Mouse (Mus musculus) midbrain, embryonic 13.5 days (tissue): ENCODE data around the gene Plekha7. TPM values are rescaled to one million over a fixed set of nuclear protein-coding genes. Genes with fewer than 3 reads are reported as not detected.

ENCODE experiments used
- ATAC-seq: fragments of 200-750 bp; cut with Nextera tagmentation; 2 replicates; pipeline ENCODE4 v1.8.0; 2017; ENCODE audit warnings: mild to moderate bottlenecking, moderate TSS enrichment, moderate library complexity
- H3K27ac ChIP-seq: fragments of 300-500 bp; sonication (generic); 2 replicates; pipeline ENCODE4 v1.5.1; 2015; ENCODE audit warnings: inconsistent platforms, mild to moderate bottlenecking, moderate library complexity
- H3K27me3 ChIP-seq: fragments of 300-500 bp; sonication (generic); 2 replicates; pipeline ENCODE4 v1.6.1; 2015; ENCODE audit warnings: mild to moderate bottlenecking, inconsistent platforms
- H3K36me3 ChIP-seq: fragments of 300-500 bp; sonication (generic); 2 replicates; pipeline ENCODE4 v1.6.1; 2015; ENCODE audit warnings: mild to moderate bottlenecking, inconsistent platforms
- H3K4me1 ChIP-seq: fragments of 300-500 bp; sonication (generic); replicated peaks from 2 replicates; pipeline ENCODE4 v1.6.1; 2015; ENCODE audit warnings: inconsistent platforms
- H3K4me2 ChIP-seq: fragments of 300-500 bp; sonication (generic); replicated peaks from 2 replicates; pipeline ENCODE4 v1.6.1; 2015; ENCODE audit warnings: moderate library complexity, mild to moderate bottlenecking, inconsistent platforms
- H3K4me3 ChIP-seq: fragments of 300-500 bp; sonication (generic); replicated peaks from 2 replicates; pipeline ENCODE4 v1.5.1; 2015; ENCODE audit warnings: mild to moderate bottlenecking, inconsistent platforms
- H3K9ac ChIP-seq: fragments of 300-500 bp; sonication (generic); replicated peaks from 2 replicates; pipeline ENCODE4 v1.6.1; 2015; ENCODE audit warnings: mild to moderate bottlenecking, inconsistent platforms
- H3K9me3 ChIP-seq: fragments of 300-500 bp; sonication (generic); 2 replicates; pipeline ENCODE4 v1.6.1; 2016; ENCODE audit warnings: mild to moderate bottlenecking, inconsistent platforms
- WGBS: fragments of 180-500 bp; shearing (Covaris S2); methylation state at CpG from one replicate; pipeline ENCODE4 v1.1.7; 2015; 5-methylcytosine and 5-hydroxymethylcytosine counted together
- polyA plus RNA-seq: library from polyadenylated mRNA; unstranded; fragments of >200 nt; fragmentation: Nextera tagmentation; extraction: Ambion mirVana; gene quantifications from 2 replicates; pipeline ENCODE4 v1.2.1, GENCODE M21; 2015

The Plekha7 gene
- polyA plus RNA-seq, 1 experiment from 2014 or later: 10.1 TPM

- Histone ChIP-seq H3K4me1 (peaks cover 36% of the 10 kb centered on the region), H3K9me3 (no peaks in the 10 kb centered on the region), H3K4me2 (no peak overlapping the region), H3K36me3 (no peaks in the 10 kb centered on the region), H3K9ac (no peak overlapping the region), H3K27me3 (no peaks in the 10 kb centered on the region), H3K27ac (no peak overlapping the region), H3K4me3 (no peak overlapping the region)
- ATAC-seq: no peak
- WGBS: 36% methylated on average over 8 of the region's 8 CpGs
These were observed 99.3 kb downstream of the Plekha7 start for GRCm38 (mm10) chr7:116208880-116209279.

GRCm38 (mm10) chr7:116206806-116207571, 101.2 kb downstream of the Plekha7 start:
- 64% methylated on average over 7 of the region's 7 CpGs for WGBS
- no peak overlapping the region for H3K27ac ChIP-seq
- ATAC-seq: no peak
- H3K4me1 ChIP-seq: peaks cover 34% of the 10 kb centered on the region
- H3K36me3 ChIP-seq: no peaks in the 10 kb centered on the region
- no peak overlapping the region for H3K4me3 ChIP-seq
- no peaks in the 10 kb centered on the region for H3K9me3 ChIP-seq
- no peaks in the 10 kb centered on the region for H3K27me3 ChIP-seq
- no peak overlapping the region for H3K9ac ChIP-seq
- no peak overlapping the region for H3K4me2 ChIP-seq

- no peak overlapping the region for H3K27ac ChIP-seq
- no peak overlapping the region for H3K9ac ChIP-seq
- no peaks in the 10 kb centered on the region for H3K9me3 ChIP-seq
- H3K4me1 ChIP-seq: peaks cover 18% of the 10 kb centered on the region
- H3K36me3 ChIP-seq: no peaks in the 10 kb centered on the region
- 89% methylated on average over 2 of the region's 2 CpGs for WGBS
- no peak overlapping the region for H3K4me3 ChIP-seq
- H3K4me2 ChIP-seq: no peak overlapping the region
- ATAC-seq: no peak
- H3K27me3 ChIP-seq: no peaks in the 10 kb centered on the region
These were observed 102.7 kb downstream of the Plekha7 start for GRCm38 (mm10) chr7:116205451-116205850.

- ATAC-seq: no peak
- H3K4me2 ChIP-seq: no peak overlapping the region
- no peaks in the 10 kb centered on the region for H3K9me3 ChIP-seq
- H3K27ac ChIP-seq: no peak overlapping the region
- H3K9ac ChIP-seq: no peak overlapping the region
- H3K36me3 ChIP-seq: no peaks in the 10 kb centered on the region
- H3K27me3 ChIP-seq: no peaks in the 10 kb centered on the region
- 81% methylated on average over 10 of the region's 10 CpGs for WGBS
- peaks cover 7% of the 10 kb centered on the region; the same call in 1 of the 2 replicates for H3K4me1 ChIP-seq
- no peak overlapping the region for H3K4me3 ChIP-seq
These were observed 106.0 kb downstream of the Plekha7 start for GRCm38 (mm10) chr7:116202033-116202681.

- 100% methylated on average over 1 of the region's 1 CpGs for WGBS
- Histone ChIP-seq H3K4me2 (no peak overlapping the region), H3K27ac (no peak overlapping the region), H3K9ac (no peak overlapping the region), H3K4me1 (peaks cover 9% of the 10 kb centered on the region; the same call in 1 of the 2 replicates), H3K9me3 (no peaks in the 10 kb centered on the region), H3K36me3 (no peaks in the 10 kb centered on the region), H3K4me3 (no peak overlapping the region), H3K27me3 (no peaks in the 10 kb centered on the region)
- no peak for ATAC-seq
These were observed 107.2 kb downstream of the Plekha7 start for GRCm38 (mm10) chr7:116200951-116201351.

GRCm38 (mm10) chr7:116200544-116200943, 107.6 kb downstream of the Plekha7 start:
- 82% methylated on average over 2 of the region's 2 CpGs for WGBS

GRCm38 (mm10) chr7:116198902-116199301, 109.3 kb downstream of the Plekha7 start:
- H3K36me3 ChIP-seq: no peaks in the 10 kb centered on the region
- no peaks in the 10 kb centered on the region for H3K27me3 ChIP-seq
- H3K4me1 ChIP-seq: peaks cover 9% of the 10 kb centered on the region; the same call in 1 of the 2 replicates
- H3K4me3 ChIP-seq: no peak overlapping the region
- no peak overlapping the region for H3K4me2 ChIP-seq
- no peak for ATAC-seq
- no peaks in the 10 kb centered on the region for H3K9me3 ChIP-seq
- 47% methylated on average over 2 of the region's 2 CpGs for WGBS
- no peak overlapping the region for H3K9ac ChIP-seq
- no peak overlapping the region for H3K27ac ChIP-seq

More at GRCm38 (mm10) chr7:116200544-116200943, 107.6 kb downstream of the Plekha7 start:
- H3K9me3 ChIP-seq: no peaks in the 10 kb centered on the region
- no peaks in the 10 kb centered on the region for H3K36me3 ChIP-seq
- peaks cover 9% of the 10 kb centered on the region; the same call in 1 of the 2 replicates for H3K4me1 ChIP-seq
- ATAC-seq: no peak
- no peak overlapping the region for H3K4me3 ChIP-seq
- H3K4me2 ChIP-seq: no peak overlapping the region
- no peak overlapping the region for H3K9ac ChIP-seq
- no peak overlapping the region for H3K27ac ChIP-seq
- no peaks in the 10 kb centered on the region for H3K27me3 ChIP-seq

- H3K36me3 ChIP-seq: no peaks in the 10 kb centered on the region
- no peak overlapping the region for H3K4me2 ChIP-seq
- WGBS: 30% methylated on average over 7 of the region's 7 CpGs
- no peaks in the 10 kb centered on the region for H3K9me3 ChIP-seq
- H3K9ac ChIP-seq: no peak overlapping the region
- H3K4me3 ChIP-seq: no peak overlapping the region
- H3K27ac ChIP-seq: no peak overlapping the region
- ATAC-seq: no peak
- H3K27me3 ChIP-seq: no peaks in the 10 kb centered on the region
- H3K4me1 ChIP-seq: peaks cover 9% of the 10 kb centered on the region; the same call in 1 of the 2 replicates
These were observed 109.8 kb downstream of the Plekha7 start for GRCm38 (mm10) chr7:116198407-116198806.

GRCm38 (mm10) chr7:116196974-116197679, 111.0 kb downstream of the Plekha7 start:
- H3K9ac ChIP-seq: no peak overlapping the region
- no peaks in the 10 kb centered on the region for H3K27me3 ChIP-seq
- H3K4me1 ChIP-seq: peaks cover 9% of the 10 kb centered on the region; the same call in 1 of the 2 replicates
- no peak overlapping the region for H3K4me3 ChIP-seq
- ATAC-seq: no peak
- no peaks in the 10 kb centered on the region for H3K36me3 ChIP-seq
- H3K4me2 ChIP-seq: no peak overlapping the region
- H3K9me3 ChIP-seq: no peaks in the 10 kb centered on the region
- H3K27ac ChIP-seq: no peak overlapping the region
- WGBS: 66% methylated on average over 8 of the region's 8 CpGs

- WGBS: 92% methylated on average over 7 of the region's 7 CpGs
- Histone ChIP-seq H3K4me1 (peaks cover 28% of the 10 kb centered on the region), H3K9me3 (no peaks in the 10 kb centered on the region), H3K9ac (no peak overlapping the region), H3K4me2 (no peak overlapping the region), H3K27ac (no peak overlapping the region), H3K27me3 (no peaks in the 10 kb centered on the region), H3K4me3 (no peak overlapping the region), H3K36me3 (no peaks in the 10 kb centered on the region)
- ATAC-seq: no peak
These were observed 113.2 kb downstream of the Plekha7 start for GRCm38 (mm10) chr7:116194996-116195395.

GRCm38 (mm10) chr7:116192966-116193365, 115.2 kb downstream of the Plekha7 start:
- Histone ChIP-seq H3K4me1 (peaks cover 33% of the 10 kb centered on the region), H3K27ac (no peak overlapping the region), H3K36me3 (no peaks in the 10 kb centered on the region), H3K4me2 (no peak overlapping the region), H3K27me3 (no peaks in the 10 kb centered on the region), H3K9me3 (no peaks in the 10 kb centered on the region), H3K4me3 (no peak overlapping the region), H3K9ac (no peak overlapping the region)
- ATAC-seq: no peak
- WGBS: 91% methylated on average over 7 of the region's 7 CpGs

- H3K4me3 ChIP-seq: no peak overlapping the region
- H3K4me1 ChIP-seq: peaks cover 31% of the 10 kb centered on the region
- WGBS: 70% methylated on average over 4 of the region's 4 CpGs
- no peaks in the 10 kb centered on the region for H3K27me3 ChIP-seq
- no peak for ATAC-seq
- H3K36me3 ChIP-seq: no peaks in the 10 kb centered on the region
- no peak overlapping the region for H3K4me2 ChIP-seq
- H3K9ac ChIP-seq: no peak overlapping the region
- no peak overlapping the region for H3K27ac ChIP-seq
- no peaks in the 10 kb centered on the region for H3K9me3 ChIP-seq
These were observed 116.0 kb downstream of the Plekha7 start for GRCm38 (mm10) chr7:116192096-116192595.
